8 mouse cellular contexts compared by ENCODE assay signal in genomic region chr11:62554163-62554855, GRCm38 (mm10). TPM values are rescaled to one million over a fixed set of nuclear protein-coding genes. Genes with fewer than 3 reads are reported as not detected.
DNase-seq lines count a peak whose midpoint lies in the region; ATAC-seq and TF ChIP-seq lines count a peak whose summit lies in the region.

No protein-coding gene starts in this region.

- H3K4me2 ChIP-seq in embryonic facial prominence, embryonic 11.5 days (ENCODE audit: low read depth, low read length), result peak overlapping the region; percentile 82
- H3K4me2 ChIP-seq in intestine, embryonic 15.5 days (replicated peaks), result peak overlapping the region; percentile 79
- peak overlapping the region; percentile 97 for H3K4me2 ChIP-seq in neural tube, embryonic 12.5 days (replicated peaks)

- no peak for ATAC-seq in embryonic facial prominence, embryonic 11.5 days (replicated peaks; ENCODE audit: insufficient number of reproducible peaks, low FRiP score, low TSS enrichment, low read depth)
- no peak for ATAC-seq in intestine, embryonic 15.5 days
- no peak for ATAC-seq in neural tube, embryonic 12.5 days (ENCODE audit: low FRiP score, low read depth)

- TF ChIP-seq CTCF in liver, adult 2 months (IDR thresholded peaks at IDR 0.05; ENCODE audit: low read depth, low read length), result no peak

- H3K36me3 ChIP-seq in liver, adult 2 months (ENCODE audit: control insufficient read depth, insufficient read depth, low read length), result peaks cover 14% of the 10 kb centered on the region
- peaks cover 4% of the 10 kb centered on the region; the same call in 1 of the 2 replicates for H3K36me3 ChIP-seq in embryonic facial prominence, embryonic 11.5 days (replicated peaks; ENCODE audit: control insufficient read depth, insufficient read depth, low read depth, low read length)
- H3K36me3 ChIP-seq in intestine, embryonic 15.5 days, result no peaks in the 10 kb centered on the region; the same call in 1 of the 2 replicates
- H3K36me3 ChIP-seq in neural tube, embryonic 12.5 days, result peaks cover 25% of the 10 kb centered on the region

- peak; percentile 23 for DNase-seq in liver, adult 2 months (ENCODE audit: extremely low read depth, low read depth, low spot score)
- no peak for DNase-seq in liver
- DNase-seq in embryonic facial prominence, embryonic 11.5 days (ENCODE audit: low spot score), result no peak
- DNase-seq in layer of hippocampus, postnatal 36 days, result no peak
- no peak for DNase-seq in ovary, postnatal 14 days (ENCODE audit: low spot score)
- DNase-seq in urinary bladder, postnatal 25 days (ENCODE audit: low spot score), result no peak

- H3K4me1 ChIP-seq in liver, adult 2 months (ENCODE audit: control insufficient read depth, insufficient read depth, low read length), result peaks cover 21% of the 10 kb centered on the region
- H3K4me1 ChIP-seq in embryonic facial prominence, embryonic 11.5 days (ENCODE audit: control insufficient read depth, insufficient read depth, low read length), result no peaks in the 10 kb centered on the region; the same call in 1 of the 2 replicates
- peaks cover 15% of the 10 kb centered on the region; the same call in 1 of the 2 replicates for H3K4me1 ChIP-seq in intestine, embryonic 15.5 days (replicated peaks)
- peaks cover 32% of the 10 kb centered on the region for H3K4me1 ChIP-seq in neural tube, embryonic 12.5 days

- peak overlapping the region; percentile 19; the same call in 1 of the 2 replicates for H3K4me3 ChIP-seq in liver, adult 2 months (ENCODE audit: insufficient read depth, low read depth, low read length)
- H3K4me3 ChIP-seq in embryonic facial prominence, embryonic 11.5 days (ENCODE audit: low read depth, low read length), result peak overlapping the region; percentile 48
- H3K4me3 ChIP-seq in intestine, embryonic 15.5 days (replicated peaks), result peak overlapping the region; percentile 41
- peak overlapping the region; percentile 46 for H3K4me3 ChIP-seq in neural tube, embryonic 12.5 days

- no peak for TF ChIP-seq POLR2A in liver, adult 2 months (IDR thresholded peaks at IDR 0.05; ENCODE audit: extremely low read depth, insufficient read depth, low read length)

- peaks cover 4% of the 10 kb centered on the region; the same call in 1 of the 2 replicates for H3K79me2 ChIP-seq in liver, adult 2 months (ENCODE audit: control insufficient read depth, insufficient read depth, low read length)

- 70% methylated on average over 5 of the region's 5 CpGs for WGBS in liver, adult 2 months
- 69% methylated on average over 5 of the region's 5 CpGs for WGBS in embryonic facial prominence, embryonic 11.5 days
- WGBS in intestine, embryonic 15.5 days, result 75% methylated on average over 5 of the region's 5 CpGs
- 82% methylated on average over 5 of the region's 5 CpGs for WGBS in neural tube, embryonic 12.5 days

- no peaks in the 10 kb centered on the region for H3K27me3 ChIP-seq in liver, adult 2 months (ENCODE audit: control insufficient read depth, insufficient read depth, low read length)
- H3K27me3 ChIP-seq in embryonic facial prominence, embryonic 11.5 days (ENCODE audit: control insufficient read depth, insufficient read depth, low read length), result no peaks in the 10 kb centered on the region
- H3K27me3 ChIP-seq in intestine, embryonic 15.5 days (replicated peaks), result no peaks in the 10 kb centered on the region
- H3K27me3 ChIP-seq in neural tube, embryonic 12.5 days (replicated peaks), result no peaks in the 10 kb centered on the region

- H3K27ac ChIP-seq in liver, adult 2 months (replicated peaks; ENCODE audit: insufficient read depth, low read depth, low read length), result no peak overlapping the region
- no peak overlapping the region for H3K27ac ChIP-seq in embryonic facial prominence, embryonic 11.5 days (replicated peaks; ENCODE audit: low read depth, low read length)
- H3K27ac ChIP-seq in intestine, embryonic 15.5 days, result no peak overlapping the region
- no peak overlapping the region for H3K27ac ChIP-seq in neural tube, embryonic 12.5 days

- H3K9ac ChIP-seq in liver, adult 2 months (ENCODE audit: low read depth, low read length), result peak overlapping the region; percentile 10; the same call in 1 of the 2 replicates
- H3K9ac ChIP-seq in embryonic facial prominence, embryonic 11.5 days (replicated peaks; ENCODE audit: low read length), result no peak overlapping the region; the same call in 1 of the 2 replicates
- H3K9ac ChIP-seq in intestine, embryonic 15.5 days, result peak overlapping the region; percentile 21; the same call in 1 of the 2 replicates
- peak overlapping the region; percentile 54 for H3K9ac ChIP-seq in neural tube, embryonic 12.5 days

- no peaks in the 10 kb centered on the region for H3K9me3 ChIP-seq in embryonic facial prominence, embryonic 11.5 days (replicated peaks; ENCODE audit: control insufficient read depth, low read length)
- H3K9me3 ChIP-seq in intestine, embryonic 15.5 days, result no peaks in the 10 kb centered on the region
- H3K9me3 ChIP-seq in neural tube, embryonic 12.5 days, result no peaks in the 10 kb centered on the region

RNA-seq across cellular contexts. Expression of gene Ubb, which starts 3.3 kb away (rescaled TPM):
- 621 and 698 TPM in 2 replicates for total RNA-seq in liver, adult 2 months (2014; rRNA removed)
- polyA plus RNA-seq in liver, adult 2 months (2012; rRNA removed), result 644 and 809 TPM in 2 replicates
- polyA plus RNA-seq in embryonic facial prominence, embryonic 11.5 days (2014; fragmentation: Nextera tagmentation; extraction: Ambion mirVana), result 3,780 and 3,916 TPM in 2 replicates
- polyA plus RNA-seq in intestine, embryonic 15.5 days (2015; fragmentation: Nextera tagmentation; extraction: Ambion mirVana), result 2,561 and 2,687 TPM in 2 replicates
- polyA plus RNA-seq in neural tube, embryonic 12.5 days (2016; fragmentation: Nextera tagmentation; extraction: Ambion mirVana), result 3,967 and 4,014 TPM in 2 replicates
- 1,000 to 10,000 TPM; 1,774 to 1,889 TPM for total RNA-seq in layer of hippocampus, postnatal 36 days (2021)

RNA-seq across cellular contexts. Expression of gene Cenpv, which starts 15.2 kb away (rescaled TPM):
- 20.5 and 26.6 TPM in 2 replicates for total RNA-seq in liver, adult 2 months (2014; rRNA removed)
- polyA plus RNA-seq in liver, adult 2 months (2012; rRNA removed), result 31.6 and 32.6 TPM in 2 replicates
- 46.2 and 49.8 TPM in 2 replicates for polyA plus RNA-seq in embryonic facial prominence, embryonic 11.5 days (2014; fragmentation: Nextera tagmentation; extraction: Ambion mirVana)
- polyA plus RNA-seq in intestine, embryonic 15.5 days (2015; fragmentation: Nextera tagmentation; extraction: Ambion mirVana), result 35.6 and 44.9 TPM in 2 replicates
- polyA plus RNA-seq in neural tube, embryonic 12.5 days (2016; fragmentation: Nextera tagmentation; extraction: Ambion mirVana), result 68.5 and 73.7 TPM in 2 replicates
- 10 to 100 TPM; 37.6 to 39.6 TPM for total RNA-seq in layer of hippocampus, postnatal 36 days (2021)

RNA-seq across cellular contexts. Expression of gene Trpv2, which starts 20.0 kb away (rescaled TPM):
- total RNA-seq in liver, adult 2 months (2014; rRNA removed), result 0.83 and 2.1 TPM in 2 replicates
- 0.57 and 1.7 TPM in 2 replicates for polyA plus RNA-seq in liver, adult 2 months (2012; rRNA removed)
- polyA plus RNA-seq in embryonic facial prominence, embryonic 11.5 days (2014; fragmentation: Nextera tagmentation; extraction: Ambion mirVana), result 4.2 and 5.2 TPM in 2 replicates
- 10.0 and 10.7 TPM in 2 replicates for polyA plus RNA-seq in intestine, embryonic 15.5 days (2015; fragmentation: Nextera tagmentation; extraction: Ambion mirVana)
- 16.0 and 18.0 TPM in 2 replicates for polyA plus RNA-seq in neural tube, embryonic 12.5 days (2016; fragmentation: Nextera tagmentation; extraction: Ambion mirVana)
- 10 to 100 TPM; 13.1 to 13.9 TPM for total RNA-seq in layer of hippocampus, postnatal 36 days (2021)
